Mouse (Mus musculus): ENCODE data around the gene Ccl7. TPM values are rescaled to one million over a fixed set of nuclear protein-coding genes. Genes with fewer than 3 reads are reported as not detected.

The Ccl7 gene
- polyA plus RNA-seq, 1 experiment from 2014 or later, result 2.0 TPM

- H3K4me1 ChIP-seq, result peaks cover 3% of the 10 kb centered on the region; the same call in 1 of the 2 replicates
- H3K9ac ChIP-seq, result no peak within 1 kb of the TSS
- H3K27me3 ChIP-seq (replicated peaks), result no peaks in the 10 kb centered on the region
- no peak within 1 kb of the TSS for H3K4me2 ChIP-seq
- H3K4me3 ChIP-seq (replicated peaks), result no peak within 1 kb of the TSS
- no peak for ATAC-seq (ENCODE audit: insufficient read depth, low FRiP score, low read depth)
- H3K27ac ChIP-seq, result no peak within 1 kb of the TSS
- WGBS, result 15% methylated on average over 2 of the region's 2 CpGs
- H3K9me3 ChIP-seq, result no peaks in the 10 kb centered on the region
- no peaks in the 10 kb centered on the region for H3K36me3 ChIP-seq
Observed at GRCm38 (mm10) chr11:82038535-82038934, 7.0 kb upstream of the Ccl7 start, which contains the start of gene Gm17268. Gene Gm17268 (minus strand): TSS chr11:82038562.

DNA sequence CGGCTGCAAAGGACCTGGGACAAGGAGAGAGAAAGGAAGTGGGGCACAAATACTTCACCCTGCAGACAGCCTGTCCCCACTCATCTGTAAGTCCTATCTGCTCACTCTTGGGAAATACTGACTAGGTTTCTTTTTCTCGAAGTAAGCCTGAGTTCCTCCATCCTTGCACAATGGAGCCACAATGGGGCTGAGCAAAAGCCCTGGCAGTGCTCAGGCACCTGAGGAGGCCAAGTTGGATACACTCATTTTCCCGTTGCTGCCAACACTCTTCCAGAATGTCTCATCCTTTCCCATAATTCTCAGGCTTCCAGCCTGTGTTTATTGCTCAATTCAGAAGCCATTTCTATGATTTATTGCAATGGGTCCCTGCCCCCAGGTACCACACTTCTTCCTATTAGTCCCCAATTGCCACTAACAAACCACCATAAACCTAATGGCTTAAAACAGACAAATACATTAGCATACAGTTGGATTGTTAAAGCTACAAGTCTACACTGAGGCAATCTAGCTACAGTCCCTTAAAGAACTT is 6.3 kb upstream of the Ccl7 start:
- H3K4me1 ChIP-seq, result peaks cover 3% of the 10 kb centered on the region; the same call in 1 of the 2 replicates
- no peak overlapping the region for H3K4me2 ChIP-seq
- H3K4me3 ChIP-seq (replicated peaks), result no peak overlapping the region
- no peaks in the 10 kb centered on the region for H3K27me3 ChIP-seq (replicated peaks)
- no peak overlapping the region for H3K27ac ChIP-seq
- WGBS, result 67% methylated on average over 3 of the region's 3 CpGs
- no peak overlapping the region for H3K9ac ChIP-seq
- ATAC-seq (ENCODE audit: insufficient read depth, low FRiP score, low read depth), result no peak
- no peaks in the 10 kb centered on the region for H3K9me3 ChIP-seq
- no peaks in the 10 kb centered on the region for H3K36me3 ChIP-seq

GRCm38 (mm10) chr11:82041671-82042080 is 3.8 kb upstream of the Ccl7 start:
- no peaks in the 10 kb centered on the region for H3K9me3 ChIP-seq
- no peaks in the 10 kb centered on the region for H3K36me3 ChIP-seq
- H3K27me3 ChIP-seq (replicated peaks), result no peaks in the 10 kb centered on the region
- H3K9ac ChIP-seq, result no peak overlapping the region
- no peaks in the 10 kb centered on the region for H3K4me1 ChIP-seq
- no peak overlapping the region for H3K4me3 ChIP-seq (replicated peaks)
- H3K4me2 ChIP-seq, result no peak overlapping the region
- WGBS, result 78% methylated on average over 4 of the region's 4 CpGs
- ATAC-seq (ENCODE audit: insufficient read depth, low FRiP score, low read depth), result no peak
- H3K27ac ChIP-seq, result no peak overlapping the region

GRCm38 (mm10) chr11:82047746-82048415 is 2.4 kb downstream of the Ccl7 start:
- Histone ChIP-seq H3K27ac (no peak overlapping the region), H3K9me3 (no peaks in the 10 kb centered on the region), H3K9ac (no peak overlapping the region), H3K36me3 (no peaks in the 10 kb centered on the region), H3K4me1 (no peaks in the 10 kb centered on the region), H3K4me2 (no peak overlapping the region), H3K4me3 (replicated peaks) (no peak overlapping the region), H3K27me3 (replicated peaks) (no peaks in the 10 kb centered on the region)
- WGBS, result 37% methylated on average over 6 of the region's 6 CpGs
- no peak for ATAC-seq (ENCODE audit: insufficient read depth, low FRiP score, low read depth)

GRCm38 (mm10) chr11:82053849-82054248 is 8.3 kb downstream of the Ccl7 start:
- no peak for ATAC-seq (ENCODE audit: insufficient read depth, low FRiP score, low read depth)
- Histone ChIP-seq H3K4me1 (no peaks in the 10 kb centered on the region), H3K27me3 (replicated peaks) (no peaks in the 10 kb centered on the region), H3K4me2 (no peak overlapping the region), H3K36me3 (no peaks in the 10 kb centered on the region), H3K4me3 (replicated peaks) (no peak overlapping the region), H3K9me3 (no peaks in the 10 kb centered on the region), H3K27ac (peak overlapping the region; percentile 13; the same call in 1 of the 2 replicates), H3K9ac (no peak overlapping the region)
- 81% methylated on average over 7 of the region's 7 CpGs for WGBS

DNA sequence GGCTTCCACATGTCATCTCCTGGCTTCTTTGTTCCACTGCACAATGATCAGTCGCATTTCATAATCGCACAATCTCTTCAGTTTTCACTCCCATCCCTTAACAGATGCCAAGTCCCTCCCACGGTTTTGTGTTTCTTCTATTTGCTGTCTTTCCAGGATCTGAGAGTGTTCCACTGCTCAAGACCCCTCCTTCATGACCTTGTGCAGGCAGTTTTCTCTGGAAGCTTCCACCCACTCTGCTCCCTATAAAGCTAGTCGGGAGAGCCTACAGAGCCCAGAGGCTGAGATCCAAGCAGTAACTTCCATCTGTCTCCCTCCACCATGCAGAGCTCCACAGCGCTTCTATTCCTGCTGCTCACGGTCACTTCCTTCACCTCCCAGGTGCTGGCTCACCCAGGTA is 12.1 kb downstream of the Ccl7 start, which contains the start of gene Ccl11:
TSS of gene Ccl11 (plus strand) at position 178 of the 400 bp plus-strand sequence.
- no peaks in the 10 kb centered on the region for H3K27me3 ChIP-seq (replicated peaks)
- WGBS, result 65% methylated on average over 6 of the region's 6 CpGs
- H3K9ac ChIP-seq, result no peak within 1 kb of the TSS
- H3K9me3 ChIP-seq, result no peaks in the 10 kb centered on the region
- no peaks in the 10 kb centered on the region for H3K36me3 ChIP-seq
- peak within 1 kb of the TSS; percentile 16; the same call in 1 of the 2 replicates for H3K4me2 ChIP-seq
- no peak for ATAC-seq (ENCODE audit: insufficient read depth, low FRiP score, low read depth)
- H3K4me3 ChIP-seq (replicated peaks), result peak within 1 kb of the TSS; percentile 23
- H3K4me1 ChIP-seq, result no peaks in the 10 kb centered on the region
- no peak within 1 kb of the TSS for H3K27ac ChIP-seq

GRCm38 (mm10) chr11:82062226-82062625 is 16.7 kb downstream of the Ccl7 start:
- H3K9ac ChIP-seq, result no peak overlapping the region

DNA sequence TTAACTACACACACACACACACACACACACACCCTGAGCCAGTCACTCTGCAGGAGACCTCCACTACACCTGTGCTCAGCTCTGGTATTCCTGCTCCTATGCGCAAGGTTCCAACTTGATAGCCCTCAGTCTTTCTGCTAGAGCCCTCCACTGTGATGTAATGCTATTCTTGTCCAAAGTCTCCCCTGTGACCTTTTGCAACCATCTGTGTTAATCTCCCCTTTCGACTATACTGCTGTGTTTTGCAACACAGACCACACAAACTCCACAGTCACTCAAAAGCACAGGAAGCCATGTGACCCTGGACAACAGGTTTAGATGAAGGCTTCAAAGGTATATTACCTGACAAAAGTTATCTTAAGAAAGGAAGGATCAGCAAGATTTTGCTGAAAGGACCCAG is 17.9 kb downstream of the Ccl7 start:
- H3K27ac ChIP-seq, result no peak overlapping the region
- H3K4me3 ChIP-seq (replicated peaks), result no peak overlapping the region
- H3K9me3 ChIP-seq, result no peaks in the 10 kb centered on the region
- ATAC-seq (ENCODE audit: insufficient read depth, low FRiP score, low read depth), result no peak
- no peak overlapping the region for H3K4me2 ChIP-seq
- H3K4me1 ChIP-seq, result no peaks in the 10 kb centered on the region
- H3K27me3 ChIP-seq (replicated peaks), result no peaks in the 10 kb centered on the region
- H3K36me3 ChIP-seq, result no peaks in the 10 kb centered on the region
- 72% methylated on average over 2 of the region's 2 CpGs for WGBS
- H3K9ac ChIP-seq, result no peak overlapping the region

More at GRCm38 (mm10) chr11:82062226-82062625, 16.7 kb downstream of the Ccl7 start:
- Histone ChIP-seq H3K9me3 (no peaks in the 10 kb centered on the region), H3K27me3 (replicated peaks) (no peaks in the 10 kb centered on the region), H3K4me2 (no peak overlapping the region), H3K27ac (no peak overlapping the region), H3K4me1 (no peaks in the 10 kb centered on the region), H3K36me3 (no peaks in the 10 kb centered on the region), H3K4me3 (replicated peaks) (no peak overlapping the region)
- 68% methylated on average over 3 of the region's 3 CpGs for WGBS
- no peak for ATAC-seq (ENCODE audit: insufficient read depth, low FRiP score, low read depth)

DNA sequence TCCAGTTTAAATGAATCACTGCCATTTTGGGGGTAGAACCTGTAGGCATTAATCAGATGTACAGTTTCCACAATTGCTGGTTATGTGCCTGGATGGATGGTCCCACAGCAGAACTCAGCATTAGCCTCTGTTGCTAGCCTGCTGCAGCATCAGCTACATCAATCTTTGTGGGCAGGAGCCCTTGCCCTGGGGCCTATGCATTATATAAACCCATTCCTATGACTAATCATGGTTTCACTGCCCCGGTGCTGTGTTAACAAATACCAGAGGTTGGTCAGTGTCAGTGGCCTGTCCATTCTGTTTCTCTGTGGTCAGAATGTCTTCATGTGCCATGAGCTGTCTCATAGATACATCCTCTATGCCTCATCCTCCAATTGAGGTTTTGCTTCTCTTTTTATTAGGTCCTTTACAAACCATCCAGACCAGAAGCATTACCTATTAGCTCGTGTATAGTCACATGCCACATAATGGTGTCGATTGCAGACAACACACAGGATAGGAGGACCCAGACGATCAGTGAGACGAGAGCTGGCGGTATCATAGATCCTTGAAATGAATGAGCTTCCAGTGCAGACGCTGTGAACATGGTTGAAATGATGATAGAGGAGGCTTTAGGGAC is 21.6 kb downstream of the Ccl7 start:
- no peak overlapping the region for H3K4me2 ChIP-seq

DNA sequence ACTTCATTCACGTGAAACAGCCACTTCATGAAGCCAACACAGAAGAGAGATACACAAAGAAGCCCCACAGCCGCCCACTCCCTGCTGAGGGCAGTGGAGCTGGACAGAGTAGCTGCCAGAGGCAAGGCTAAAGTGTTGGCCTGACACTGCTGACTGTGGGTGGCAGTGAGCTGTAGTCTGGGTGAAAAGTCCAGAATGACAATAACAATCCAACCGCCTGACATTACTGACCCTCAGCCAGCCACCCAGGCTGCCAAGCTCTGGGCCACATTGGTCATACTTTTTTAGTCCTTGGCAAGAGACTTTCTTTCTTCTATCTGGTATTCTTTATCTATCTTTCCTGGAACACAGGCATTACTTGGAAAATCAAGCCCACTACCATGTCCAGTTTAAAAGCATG is 25.6 kb downstream of the Ccl7 start:
- Histone ChIP-seq H3K4me1 (no peaks in the 10 kb centered on the region), H3K27ac (no peak overlapping the region), H3K36me3 (no peaks in the 10 kb centered on the region), H3K9me3 (no peaks in the 10 kb centered on the region), H3K27me3 (replicated peaks) (no peaks in the 10 kb centered on the region), H3K4me3 (replicated peaks) (no peak overlapping the region), H3K9ac (no peak overlapping the region), H3K4me2 (no peak overlapping the region)
- WGBS, result 70% methylated on average over 3 of the region's 3 CpGs
- ATAC-seq (ENCODE audit: insufficient read depth, low FRiP score, low read depth), result no peak

More for the DNA sequence above, 21.6 kb downstream of the Ccl7 start:
- Histone ChIP-seq H3K4me1 (no peaks in the 10 kb centered on the region), H3K4me3 (replicated peaks) (no peak overlapping the region), H3K9ac (no peak overlapping the region), H3K27me3 (replicated peaks) (no peaks in the 10 kb centered on the region), H3K9me3 (no peaks in the 10 kb centered on the region), H3K27ac (no peak overlapping the region), H3K36me3 (no peaks in the 10 kb centered on the region)
- WGBS, result 75% methylated on average over 7 of the region's 7 CpGs
- ATAC-seq (ENCODE audit: insufficient read depth, low FRiP score, low read depth), result no peak

- no peak overlapping the region for H3K9ac ChIP-seq
- H3K9me3 ChIP-seq, result no peaks in the 10 kb centered on the region
- H3K4me1 ChIP-seq, result no peaks in the 10 kb centered on the region
- no peaks in the 10 kb centered on the region for H3K36me3 ChIP-seq
- no peak overlapping the region for H3K27ac ChIP-seq
- no peak for ATAC-seq (ENCODE audit: insufficient read depth, low FRiP score, low read depth)
- 75% methylated on average over 1 of the region's 1 CpGs for WGBS
- no peaks in the 10 kb centered on the region for H3K27me3 ChIP-seq (replicated peaks)
- no peak overlapping the region for H3K4me3 ChIP-seq (replicated peaks)
- no peak overlapping the region for H3K4me2 ChIP-seq
Observed at GRCm38 (mm10) chr11:82072374-82072773, 26.9 kb downstream of the Ccl7 start.

GRCm38 (mm10) chr11:82072984-82073383 is 27.5 kb downstream of the Ccl7 start:
- Histone ChIP-seq H3K9ac (no peak overlapping the region), H3K36me3 (no peaks in the 10 kb centered on the region), H3K9me3 (no peaks in the 10 kb centered on the region), H3K4me2 (no peak overlapping the region), H3K27ac (no peak overlapping the region), H3K4me1 (no peaks in the 10 kb centered on the region), H3K27me3 (replicated peaks) (no peaks in the 10 kb centered on the region), H3K4me3 (replicated peaks) (no peak overlapping the region)
- WGBS, result 68% methylated on average over 3 of the region's 3 CpGs
- no peak for ATAC-seq (ENCODE audit: insufficient read depth, low FRiP score, low read depth)

Data from stomach, embryonic 15.5 days (tissue).